Mouse (Mus musculus) forebrain, embryonic 12.5 days (tissue): Measurements from ENCODE around the gene Snapc1. TPM values are rescaled to one million over a fixed set of nuclear protein-coding genes. Genes with fewer than 3 reads are reported as not detected.
A peak's percentile ranks its signal among the peaks of the same experiment; 100 is the strongest.

Experiments used
- ATAC-seq: fragments of 200-750 bp; cut with Nextera tagmentation; 2 replicates; pipeline ENCODE4 v1.8.0; 2017; ENCODE audit warnings: moderate TSS enrichment; ENCODE audit not compliant: low FRiP score
- H3K27ac ChIP-seq: fragments of 300-500 bp; sonication (generic); 2 replicates; pipeline ENCODE4 v1.5.1; 2016; ENCODE audit warnings: mild to moderate bottlenecking
- H3K27me3 ChIP-seq: fragments of 300-500 bp; sonication (generic); 2 replicates; pipeline ENCODE4 v1.6.1; 2016; ENCODE audit warnings: mild to moderate bottlenecking
- H3K36me3 ChIP-seq: fragments of 300-500 bp; sonication (generic); replicated peaks from 2 replicates; pipeline ENCODE4 v1.6.1; 2016; ENCODE audit warnings: mild to moderate bottlenecking
- H3K4me1 ChIP-seq: fragments of 300-500 bp; sonication (generic); 2 replicates; pipeline ENCODE4 v1.6.1; 2016
- H3K4me2 ChIP-seq: fragments of 300-500 bp; sonication (generic); 2 replicates; pipeline ENCODE4 v1.6.1; 2016; ENCODE audit warnings: mild to moderate bottlenecking, moderate library complexity
- H3K4me3 ChIP-seq: fragments of 300-500 bp; sonication (generic); replicated peaks from 2 replicates; pipeline ENCODE4 v1.5.1; 2016; ENCODE audit warnings: mild to moderate bottlenecking
- H3K9ac ChIP-seq: fragments of 300-500 bp; sonication (generic); 2 replicates; pipeline ENCODE4 v1.6.1; 2016; ENCODE audit warnings: mild to moderate bottlenecking
- H3K9me3 ChIP-seq: fragments of 300-500 bp; sonication (generic); 2 replicates; pipeline ENCODE4 v1.6.1; 2016
- WGBS: fragments of 180-500 bp; shearing (Covaris S2); methylation state at CpG from one replicate; pipeline ENCODE4 v1.1.7; 2016; 5-methylcytosine and 5-hydroxymethylcytosine counted together
- polyA plus RNA-seq: library from polyadenylated mRNA; unstranded; fragments of >200 nt; fragmentation: Nextera tagmentation; extraction: Ambion mirVana; gene quantifications from 2 replicates; pipeline ENCODE4 v1.2.1, GENCODE M21; 2016

The Snapc1 gene
- polyA plus RNA-seq, 1 experiment from 2014 or later = 29.9 TPM

- Histone ChIP-seq H3K9ac (no peak overlapping the region), H3K9me3 (no peaks in the 10 kb centered on the region), H3K36me3 (no peaks in the 10 kb centered on the region), H3K4me1 (peaks cover 6% of the 10 kb centered on the region), H3K27ac (no peak overlapping the region), H3K27me3 (0 out of 2 replicates have a peak, but pooled peaks cover 11% of the 10 kb centered on the region), H3K4me2 (no peak overlapping the region), H3K4me3 (no peak overlapping the region)
- no peak for ATAC-seq
- WGBS = 83% methylated on average over 3 of the region's 3 CpGs
Observed at GRCm38 (mm10) chr12:73957676-73958075, 6.6 kb upstream of the Snapc1 start.

- Histone ChIP-seq H3K9me3 (no peaks in the 10 kb centered on the region), H3K9ac (no peak overlapping the region), H3K27me3 (0 out of 2 replicates have a peak, but pooled peaks cover 11% of the 10 kb centered on the region), H3K4me3 (no peak overlapping the region), H3K27ac (no peak overlapping the region), H3K4me1 (no peaks in the 10 kb centered on the region), H3K4me2 (no peak overlapping the region), H3K36me3 (no peaks in the 10 kb centered on the region)
- ATAC-seq = no peak
- WGBS = 81% methylated on average over 2 of the region's 2 CpGs
Observed at GRCm38 (mm10) chr12:73958830-73959229, 5.5 kb upstream of the Snapc1 start.

- Histone ChIP-seq H3K36me3 (peaks cover 62% of the 10 kb centered on the region), H3K9ac (no peak overlapping the region), H3K4me1 (peaks cover 10% of the 10 kb centered on the region), H3K27me3 (no peaks in the 10 kb centered on the region), H3K27ac (no peak overlapping the region), H3K9me3 (peaks cover 6% of the 10 kb centered on the region; the same call in 1 of the 2 replicates), H3K4me2 (no peak overlapping the region), H3K4me3 (no peak overlapping the region)
- 95% methylated on average over 8 of the region's 8 CpGs for WGBS
- ATAC-seq = no peak
Observed at GRCm38 (mm10) chr12:73969142-73969541, 4.9 kb downstream of the Snapc1 start.

- H3K36me3 ChIP-seq = peaks cover 86% of the 10 kb centered on the region
- ATAC-seq = no peak
Observed at GRCm38 (mm10) chr12:73974584-73974983, 10.3 kb downstream of the Snapc1 start.

GRCm38 (mm10) chr12:73978144-73978543 is 13.9 kb downstream of the Snapc1 start:
- no peak for ATAC-seq

More at GRCm38 (mm10) chr12:73974584-73974983, 10.3 kb downstream of the Snapc1 start:
- no peak overlapping the region for H3K9ac ChIP-seq
- H3K27me3 ChIP-seq = no peaks in the 10 kb centered on the region
- H3K27ac ChIP-seq = no peak overlapping the region
- WGBS = 94% methylated on average over 6 of the region's 6 CpGs
- H3K4me3 ChIP-seq = no peak overlapping the region
- H3K4me1 ChIP-seq = no peaks in the 10 kb centered on the region
- H3K4me2 ChIP-seq = no peak overlapping the region
- peaks cover 6% of the 10 kb centered on the region; the same call in 1 of the 2 replicates for H3K9me3 ChIP-seq

GRCm38 (mm10) chr12:73979667-73980066 is 15.4 kb downstream of the Snapc1 start:
- ATAC-seq = no peak
- H3K36me3 ChIP-seq = peaks cover 65% of the 10 kb centered on the region
- no peak overlapping the region for H3K27ac ChIP-seq
- no peaks in the 10 kb centered on the region for H3K27me3 ChIP-seq
- no peak overlapping the region for H3K4me2 ChIP-seq
- 91% methylated on average over 5 of the region's 5 CpGs for WGBS
- H3K9me3 ChIP-seq = no peaks in the 10 kb centered on the region
- H3K4me3 ChIP-seq = no peak overlapping the region
- H3K9ac ChIP-seq = no peak overlapping the region
- H3K4me1 ChIP-seq = no peaks in the 10 kb centered on the region

More at GRCm38 (mm10) chr12:73978144-73978543, 13.9 kb downstream of the Snapc1 start:
- 93% methylated on average over 3 of the region's 3 CpGs for WGBS
- no peaks in the 10 kb centered on the region for H3K27me3 ChIP-seq
- no peak overlapping the region for H3K4me2 ChIP-seq
- H3K27ac ChIP-seq = no peak overlapping the region
- no peak overlapping the region for H3K4me3 ChIP-seq
- no peak overlapping the region for H3K9ac ChIP-seq
- H3K4me1 ChIP-seq = no peaks in the 10 kb centered on the region
- no peaks in the 10 kb centered on the region for H3K9me3 ChIP-seq
- peaks cover 67% of the 10 kb centered on the region for H3K36me3 ChIP-seq

GRCm38 (mm10) chr12:73982533-73982932 is 18.3 kb downstream of the Snapc1 start:
- 81% methylated on average over 14 of the region's 14 CpGs for whole genome bisulfite sequencing
- no peak overlapping the region for H3K4me2 ChIP-seq
- no peak overlapping the region for H3K9ac ChIP-seq
- H3K9me3 ChIP-seq = no peaks in the 10 kb centered on the region
- H3K27ac ChIP-seq = no peak overlapping the region
- H3K4me3 ChIP-seq = no peak overlapping the region
- ATAC-seq = no peak
- no peaks in the 10 kb centered on the region for H3K4me1 ChIP-seq
- H3K36me3 ChIP-seq = peaks cover 57% of the 10 kb centered on the region
- H3K27me3 ChIP-seq = no peaks in the 10 kb centered on the region

GRCm38 (mm10) chr12:73986299-73986698 is 22.0 kb downstream of the Snapc1 start:
- H3K27me3 ChIP-seq = peaks cover 2% of the 10 kb centered on the region; the same call in 1 of the 2 replicates
- H3K36me3 ChIP-seq = peaks cover 37% of the 10 kb centered on the region
- no peaks in the 10 kb centered on the region for H3K9me3 ChIP-seq
- H3K4me1 ChIP-seq = no peaks in the 10 kb centered on the region
- no peak for ATAC-seq
- no peak overlapping the region for H3K27ac ChIP-seq
- no peak overlapping the region for H3K9ac ChIP-seq
- no peak overlapping the region for H3K4me2 ChIP-seq
- no peak overlapping the region for H3K4me3 ChIP-seq
- WGBS = 87% methylated on average over 7 of the region's 7 CpGs

- no peak overlapping the region for H3K27ac ChIP-seq
- H3K4me1 ChIP-seq = no peaks in the 10 kb centered on the region
- H3K4me3 ChIP-seq = no peak overlapping the region
- peaks cover 24% of the 10 kb centered on the region for H3K36me3 ChIP-seq
- ATAC-seq = no peak
- no peaks in the 10 kb centered on the region for H3K9me3 ChIP-seq
- 91% methylated on average over 4 of the region's 4 CpGs for WGBS
- no peak overlapping the region for H3K9ac ChIP-seq
- H3K27me3 ChIP-seq = peaks cover 2% of the 10 kb centered on the region; the same call in 1 of the 2 replicates
- H3K4me2 ChIP-seq = no peak overlapping the region
Observed at GRCm38 (mm10) chr12:73988393-73989008, 24.2 kb downstream of the Snapc1 start.

GRCm38 (mm10) chr12:73989594-73989993 is 25.3 kb downstream of the Snapc1 start:
- no peaks in the 10 kb centered on the region for H3K9me3 ChIP-seq
- no peak overlapping the region for H3K4me2 ChIP-seq
- no peaks in the 10 kb centered on the region for H3K4me1 ChIP-seq
- H3K9ac ChIP-seq = no peak overlapping the region
- no peak for ATAC-seq
- peaks cover 3% of the 10 kb centered on the region; the same call in 1 of the 2 replicates for H3K27me3 ChIP-seq
- no peak overlapping the region for H3K27ac ChIP-seq
- no peak overlapping the region for H3K4me3 ChIP-seq
- peaks cover 19% of the 10 kb centered on the region for H3K36me3 ChIP-seq

- 29% methylated on average over 12 of the region's 12 CpGs for WGBS
- H3K36me3 ChIP-seq = no peaks in the 10 kb centered on the region
- H3K9me3 ChIP-seq = no peaks in the 10 kb centered on the region
- H3K4me2 ChIP-seq = peak overlapping the region; percentile 88
- peak overlapping the region; percentile 70; the same call in 1 of the 2 replicates for H3K9ac ChIP-seq
- H3K27me3 ChIP-seq = peaks cover 51% of the 10 kb centered on the region
- H3K4me3 ChIP-seq = peak overlapping the region; percentile 59; the same call in 1 of the 2 replicates
- H3K27ac ChIP-seq = no peak overlapping the region
- ATAC-seq = no peak; the same call in 1 of the 2 replicates
- H3K4me1 ChIP-seq = peaks cover 8% of the 10 kb centered on the region
Observed at GRCm38 (mm10) chr12:73996906-73997296, 32.6 kb downstream of the Snapc1 start.

GRCm38 (mm10) chr12:73997297-73998127 is 33.2 kb downstream of the Snapc1 start, which contains the start of gene Syt16:
Gene Syt16, plus strand, starts transcription at chr12:73997661.
- 1% methylated on average over 57 of the region's 67 CpGs for WGBS
- no peaks in the 10 kb centered on the region for H3K36me3 ChIP-seq
- H3K9me3 ChIP-seq = no peaks in the 10 kb centered on the region
- peak within 1 kb of the TSS; percentile 88 for H3K4me2 ChIP-seq
- H3K27ac ChIP-seq = peak within 1 kb of the TSS; percentile 44
- H3K4me1 ChIP-seq = peaks cover 8% of the 10 kb centered on the region
- H3K4me3 ChIP-seq = peak within 1 kb of the TSS; percentile 59
- ATAC-seq = peak; percentile 82
- H3K27me3 ChIP-seq = peaks cover 51% of the 10 kb centered on the region
- H3K9ac ChIP-seq = peak within 1 kb of the TSS; percentile 70
